Mouse (Mus musculus) CH12.LX (cell line): ENCODE results near the gene Ogdh. TPM values are rescaled to one million over a fixed set of nuclear protein-coding genes. Genes with fewer than 3 reads are reported as not detected.

Experiments
- DNase-seq: peaks from one replicate; pipeline ENCODE4 v3.0.0-alpha.2; 2013; ENCODE audit errors: extremely low read depth
- H3K27ac ChIP-seq: 2 replicates; pipeline ENCODE4 v1.5.1; 2012; ENCODE audit warnings: low read depth, mild to moderate bottlenecking, control low read depth, moderate library complexity; ENCODE audit not compliant: insufficient read depth
- H3K27me3 ChIP-seq: replicated peaks from 2 replicates; pipeline ENCODE3; 2012; ENCODE audit warnings: inconsistent platforms
- H3K36me3 ChIP-seq, 2 experiments: replicated peaks in 1 of 2; 2 replicates each; pipeline versions ENCODE3 to v1.6.1; 2012; ENCODE audit warnings: inconsistent platforms in 1 of 2, low read length in 1 of 2, mild to moderate bottlenecking in 1 of 2, mixed read lengths in 1 of 2, moderate library complexity in 1 of 2; ENCODE audit not compliant: control insufficient read depth in 1 of 2, insufficient read depth in 1 of 2
- H3K4me1 ChIP-seq, 2 experiments: 2 replicates each; pipeline ENCODE4 v1.6.1; 2012; ENCODE audit warnings: inconsistent platforms in 1 of 2, moderate library complexity in 1 of 2; ENCODE audit not compliant: insufficient read depth in 2 of 2, control insufficient read depth in 1 of 2
- H3K4me2 ChIP-seq: 2 replicates; pipeline ENCODE4 v1.6.1; 2012; ENCODE audit warnings: low read depth, mild to moderate bottlenecking, control low read depth; ENCODE audit not compliant: poor library complexity, insufficient read depth, severe bottlenecking
- H3K4me3 ChIP-seq, 3 experiments: fragments of 150-350 bp in 1 of 3; sonication (generic) in 1 of 3; replicated peaks in 1 of 3; 2 replicates each; pipeline versions ENCODE3 to v1.5.1; 2011 to 2012; ENCODE audit warnings: low read depth in 2 of 3, low read length in 2 of 3, mild to moderate bottlenecking in 2 of 3, moderate library complexity in 2 of 3, control low read depth in 1 of 3, improper control_type of control experiment in 1 of 3, inconsistent platforms in 1 of 3, mixed read lengths in 1 of 3; ENCODE audit not compliant: poor library complexity in 1 of 3
- H3K79me2 ChIP-seq: replicated peaks from 2 replicates; pipeline ENCODE4 v1.6.1; 2012; ENCODE audit warnings: mild to moderate bottlenecking, moderate library complexity; ENCODE audit not compliant: control insufficient read depth, poor library complexity, insufficient read depth, severe bottlenecking; ENCODE audit errors: extremely low read depth
- H3K9ac ChIP-seq: 2 replicates; pipeline ENCODE4 v1.6.1; 2012; ENCODE audit warnings: low read depth, mild to moderate bottlenecking, control low read depth, moderate library complexity; ENCODE audit not compliant: insufficient read depth
- H3K9me3 ChIP-seq: replicated peaks from 2 replicates; pipeline ENCODE3; 2012; ENCODE audit warnings: low read length, inconsistent platforms, mixed read lengths
- CHD2 ChIP-seq: IDR thresholded peaks from 2 replicates; pipeline ENCODE4 v1.6.1; 2011; ENCODE audit warnings: low read length, improper control_type of control experiment
- EP300 ChIP-seq: IDR thresholded peaks from 2 replicates; pipeline ENCODE4 v1.6.1; 2011; ENCODE audit warnings: low read length, improper control_type of control experiment
- ETS1 ChIP-seq: conservative IDR thresholded peaks from 2 replicates; pipeline ENCODE4 v1.6.1; 2012; ENCODE audit warnings: low read depth, mild to moderate bottlenecking, inconsistent platforms, low read length, improper control_type of control experiment, moderate library complexity
- KAT2A ChIP-seq: IDR thresholded peaks from 2 replicates; pipeline ENCODE4 v1.6.1; 2012; ENCODE audit warnings: low read length, improper control_type of control experiment, inconsistent platforms; ENCODE audit not compliant: insufficient replicate concordance
- MAFK ChIP-seq: IDR thresholded peaks from 2 replicates; pipeline ENCODE4 v1.6.1; 2011; ENCODE audit warnings: low read length, improper control_type of control experiment; ENCODE audit not compliant: insufficient replicate concordance
- MYC ChIP-seq: IDR thresholded peaks from 2 replicates; pipeline ENCODE4 v1.6.1; 2011; ENCODE audit warnings: low read depth, mild to moderate bottlenecking, improper control_type of control experiment, low read length
- PAX5 ChIP-seq: IDR thresholded peaks from 2 replicates; pipeline ENCODE4 v1.6.1; 2012; ENCODE audit warnings: low read length, inconsistent platforms, mixed read lengths
- POLR2AphosphoS2 ChIP-seq: IDR thresholded peaks from 2 replicates; pipeline ENCODE4 v1.6.1; 2011; ENCODE audit warnings: low read depth, low read length, improper control_type of control experiment
- RCOR1 ChIP-seq: conservative IDR thresholded peaks from 2 replicates; pipeline ENCODE4 v1.6.1; 2012; ENCODE audit warnings: low read depth, mild to moderate bottlenecking, inconsistent platforms, low read length, improper control_type of control experiment
- SIN3A ChIP-seq: IDR thresholded peaks from 2 replicates; pipeline ENCODE4 v1.6.1; 2012; ENCODE audit warnings: low read length, improper control_type of control experiment, inconsistent platforms
- TCF12 ChIP-seq: IDR thresholded peaks from 2 replicates; pipeline ENCODE4 v1.6.1; 2014; ENCODE audit warnings: low read depth, mild to moderate bottlenecking, inconsistent platforms, low read length, improper control_type of control experiment
- UBTF ChIP-seq: IDR thresholded peaks from 2 replicates; pipeline ENCODE4 v1.6.1; 2012; ENCODE audit warnings: low read depth, mild to moderate bottlenecking, inconsistent platforms, low read length, improper control_type of control experiment, moderate library complexity
- USF2 ChIP-seq: conservative IDR thresholded peaks from 2 replicates; pipeline ENCODE4 v1.6.1; 2011; ENCODE audit warnings: low read depth, low read length, improper control_type of control experiment
- ZKSCAN1 ChIP-seq: IDR thresholded peaks from 2 replicates; pipeline ENCODE4 v1.6.1; 2012; ENCODE audit warnings: low read depth, inconsistent platforms, low read length, improper control_type of control experiment, borderline replicate concordance
- dilution Hi-C: fragments of 300-500 bp; cut with MboI; formaldehyde crosslinking; loops from 2 replicates; pipeline ENCODE4 v1.14.3; 2020; ENCODE audit warnings: low sequenced_read_pairs; ENCODE audit not compliant: extremely low pct_unique_long_range_greater_than_20kb, extremely low pct_ligation_motif_present
- in situ Hi-C: fragments of 300-500 bp; cut with MboI; formaldehyde crosslinking; loops from 3 replicates; pipeline ENCODE4 v1.14.3; 2019; ENCODE audit warnings: low sequenced_read_pairs, low pct_ligation_motif_present, low pct_unique_long_range_greater_than_20kb, mixed read lengths
- polyA plus RNA-seq: library from polyadenylated mRNA; unstranded; fragments of >175 nt; gene quantifications from 2 replicates; pipeline ENCODE4 v1.2.1, GENCODE M21; 2012; ENCODE audit warnings: low read depth; ENCODE audit not compliant: insufficient read length
- total RNA-seq, 2 experiments: library from RNA; depleted of rRNA; stranded (reverse); fragments of 300-350 nt in 1 of 2; fragments of >200 nt in 1 of 2; gene quantifications; 2 replicates each; pipeline ENCODE4 v1.2.3; 2012 to 2014

The Ogdh gene
- total and polyA plus RNA-seq, 3 experiments = 47.1 to 173 (median 120) TPM

- H3K4me2 ChIP-seq = 0 out of 2 replicates have a peak overlapping the region, but pooled peaks have one; percentile 75
- no peaks in the 10 kb centered on the region for H3K27me3 ChIP-seq
- H3K4me1 ChIP-seq = peaks cover 15 to 20% of the 10 kb centered on the region in 2 experiments
- no peaks in the 10 kb centered on the region for H3K9me3 ChIP-seq
- H3K9ac ChIP-seq = no peak overlapping the region
- H3K36me3 ChIP-seq = no peaks in the 10 kb centered on the region
- H3K27ac ChIP-seq = no peak overlapping the region
- H3K4me3 ChIP-seq = no peak overlapping the region
- no peak for TF ChIP-seq MYC
- no peak for TF ChIP-seq SIN3A
- TF ChIP-seq POLR2AphosphoS2 = no peak
- TF ChIP-seq ZKSCAN1 = no peak
- no peak for TF ChIP-seq RCOR1
- TF ChIP-seq PAX5 = no peak
- TF ChIP-seq TCF12 = no peak
- DNase-seq = no peak
- in situ Hi-C loops = no loop called here
- no peaks in the 10 kb centered on the region for H3K79me2 ChIP-seq
- dilution Hi-C loops = no loop called here
These were observed 81.4 kb downstream of the Ogdh start for GRCm38 (mm10) chr11:6372784-6373183.

GRCm38 (mm10) chr11:6380916-6381315 is 89.5 kb downstream of the Ogdh start:
- peaks cover 11 to 13% of the 10 kb centered on the region in 2 experiments for H3K4me1 ChIP-seq
- no peak for TF ChIP-seq RCOR1
- TF ChIP-seq UBTF = no peak
- no peak for TF ChIP-seq KAT2A
- no peak for TF ChIP-seq EP300
- no peak for TF ChIP-seq POLR2AphosphoS2
- TF ChIP-seq CHD2 = no peak
- no peak for TF ChIP-seq MAFK
- no peak for TF ChIP-seq ZKSCAN1
- no peak for TF ChIP-seq USF2
- no peak for TF ChIP-seq ETS1
- dilution Hi-C loops (no loop called here), in situ Hi-C loops (no loop called here)
- no peak overlapping the region for H3K27ac ChIP-seq
- H3K9me3 ChIP-seq = no peaks in the 10 kb centered on the region
- no peak overlapping the region for H3K9ac ChIP-seq
- no peak overlapping the region for H3K4me3 ChIP-seq
- H3K4me2 ChIP-seq = no peak overlapping the region
- H3K36me3 ChIP-seq = no peaks in the 10 kb centered on the region
- H3K79me2 ChIP-seq = no peaks in the 10 kb centered on the region
- no peaks in the 10 kb centered on the region for H3K27me3 ChIP-seq
- DNase-seq = no peak
